Mouse (Mus musculus): ENCODE results near the gene Ceacam16. TPM values are rescaled to one million over a fixed set of nuclear protein-coding genes. Genes with fewer than 3 reads are reported as not detected.

Gene Ceacam16
- polyA plus RNA-seq, 1 experiment: 1.3 TPM

GRCm38 (mm10) chr7:19831837-19832236 is 29.3 kb downstream of the Ceacam16 start:
- H3K27ac ChIP-seq (ENCODE audit: insufficient read depth, low read depth, low read length): peak overlapping the region; percentile 80
- peaks cover 41% of the 10 kb centered on the region for H3K4me1 ChIP-seq (ENCODE audit: control insufficient read depth, insufficient read depth, insufficient read length, low read length)
- WGBS: 19% methylated on average over 9 of the region's 9 CpGs
- H3K4me3 ChIP-seq (ENCODE audit: low read depth, low read length): 0 out of 2 replicates have a peak overlapping the region, but pooled peaks have one; percentile 3
- no peaks in the 10 kb centered on the region for H3K27me3 ChIP-seq (ENCODE audit: control insufficient read depth, insufficient read depth, low read length)
- no peak for TF ChIP-seq CTCF (IDR thresholded peaks at IDR 0.05; ENCODE audit: extremely low read depth, insufficient read length, insufficient replicate concordance, low read depth, low read length)
- TF ChIP-seq POLR2A (IDR thresholded peaks at IDR 0.05; ENCODE audit: low read depth, low read length): 0 out of 2 replicates have a peak, but pooled peaks have one; percentile 23
- H3K36me3 ChIP-seq (ENCODE audit: control insufficient read depth, insufficient read depth, low read length): no peaks in the 10 kb centered on the region

GRCm38 (mm10) chr7:19830682-19831156 is 30.4 kb downstream of the Ceacam16 start:
- H3K4me1 ChIP-seq (ENCODE audit: control insufficient read depth, insufficient read depth, insufficient read length, low read length): peaks cover 40% of the 10 kb centered on the region
- no peaks in the 10 kb centered on the region for H3K36me3 ChIP-seq (ENCODE audit: control insufficient read depth, insufficient read depth, low read length)
- H3K4me3 ChIP-seq (ENCODE audit: low read depth, low read length): peak overlapping the region; percentile 7; the same call in 1 of the 2 replicates
- WGBS: 5% methylated on average over 13 of the region's 13 CpGs
- TF ChIP-seq CTCF (IDR thresholded peaks at IDR 0.05; ENCODE audit: extremely low read depth, insufficient read length, insufficient replicate concordance, low read depth, low read length) (no peak), POLR2A (IDR thresholded peaks at IDR 0.05; ENCODE audit: low read depth, low read length) (peak; percentile 43; the same call in 1 of the 2 replicates)
- peak overlapping the region; percentile 81 for H3K27ac ChIP-seq (ENCODE audit: insufficient read depth, low read depth, low read length)
- no peaks in the 10 kb centered on the region for H3K27me3 ChIP-seq (ENCODE audit: control insufficient read depth, insufficient read depth, low read length)

DNA sequence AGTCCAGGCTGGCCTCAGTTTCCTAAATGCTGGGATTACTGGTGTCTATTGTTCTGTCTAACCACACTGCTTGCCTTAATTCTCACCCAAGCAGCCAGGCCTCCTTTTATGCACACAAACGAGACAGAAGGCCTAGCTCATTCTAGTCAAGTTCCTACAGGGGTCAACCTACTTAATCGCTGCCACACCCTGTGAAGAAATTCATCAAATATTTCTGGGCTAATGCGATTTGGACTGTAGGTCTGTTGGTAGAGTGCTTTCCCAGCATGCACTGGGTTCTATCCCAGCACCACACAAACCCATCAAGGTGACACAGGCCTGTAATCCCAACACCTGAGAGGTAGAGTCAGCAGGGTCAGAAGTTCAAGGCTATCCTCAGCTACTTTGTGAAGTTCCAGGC is 31.4 kb downstream of the Ceacam16 start:
- Histone ChIP-seq H3K27me3 (ENCODE audit: control insufficient read depth, insufficient read depth, low read length) (no peaks in the 10 kb centered on the region), H3K4me1 (ENCODE audit: control insufficient read depth, insufficient read depth, insufficient read length, low read length) (peaks cover 47% of the 10 kb centered on the region), H3K4me3 (ENCODE audit: low read depth, low read length) (no peak overlapping the region), H3K36me3 (ENCODE audit: control insufficient read depth, insufficient read depth, low read length) (no peaks in the 10 kb centered on the region), H3K27ac (ENCODE audit: insufficient read depth, low read depth, low read length) (peak overlapping the region; percentile 81; the same call in 1 of the 2 replicates)
- 76% methylated on average over 3 of the region's 3 CpGs for WGBS
- TF ChIP-seq POLR2A (IDR thresholded peaks at IDR 0.05; ENCODE audit: low read depth, low read length) (no peak), CTCF (IDR thresholded peaks at IDR 0.05; ENCODE audit: extremely low read depth, insufficient read length, insufficient replicate concordance, low read depth, low read length) (no peak)

GRCm38 (mm10) chr7:19826756-19827155 is 34.3 kb downstream of the Ceacam16 start:
- H3K27me3 ChIP-seq (ENCODE audit: control insufficient read depth, insufficient read depth, low read length): no peaks in the 10 kb centered on the region
- H3K4me1 ChIP-seq (ENCODE audit: control insufficient read depth, insufficient read depth, insufficient read length, low read length): peaks cover 53% of the 10 kb centered on the region
- H3K4me3 ChIP-seq (ENCODE audit: low read depth, low read length): no peak overlapping the region
- 28% methylated on average over 6 of the region's 6 CpGs for WGBS
- TF ChIP-seq CTCF (IDR thresholded peaks at IDR 0.05; ENCODE audit: extremely low read depth, insufficient read length, insufficient replicate concordance, low read depth, low read length) (no peak), POLR2A (IDR thresholded peaks at IDR 0.05; ENCODE audit: low read depth, low read length) (no peak)
- peak overlapping the region; percentile 36 for H3K27ac ChIP-seq (ENCODE audit: insufficient read depth, low read depth, low read length)
- no peaks in the 10 kb centered on the region for H3K36me3 ChIP-seq (ENCODE audit: control insufficient read depth, insufficient read depth, low read length)

GRCm38 (mm10) chr7:19824182-19824973 is 36.7 kb downstream of the Ceacam16 start:
- peaks cover 36% of the 10 kb centered on the region for H3K4me1 ChIP-seq (ENCODE audit: control insufficient read depth, insufficient read depth, insufficient read length, low read length)
- peaks cover 7% of the 10 kb centered on the region for H3K36me3 ChIP-seq (ENCODE audit: control insufficient read depth, insufficient read depth, low read length)
- TF ChIP-seq POLR2A (IDR thresholded peaks at IDR 0.05; ENCODE audit: low read depth, low read length) (no peak; the same call in 1 of the 2 replicates), CTCF (IDR thresholded peaks at IDR 0.05; ENCODE audit: extremely low read depth, insufficient read length, insufficient replicate concordance, low read depth, low read length) (0 out of 2 replicates have a peak, but pooled peaks have one; percentile 16)
- WGBS: 9% methylated on average over 26 of the region's 26 CpGs
- H3K27me3 ChIP-seq (ENCODE audit: control insufficient read depth, insufficient read depth, low read length): no peaks in the 10 kb centered on the region
- H3K27ac ChIP-seq (ENCODE audit: insufficient read depth, low read depth, low read length): peak overlapping the region; percentile 100
- H3K4me3 ChIP-seq (ENCODE audit: low read depth, low read length): peak overlapping the region; percentile 48

- Histone ChIP-seq H3K4me1 (ENCODE audit: control insufficient read depth, insufficient read depth, insufficient read length, low read length) (peaks cover 44% of the 10 kb centered on the region), H3K27ac (ENCODE audit: insufficient read depth, low read depth, low read length) (peak overlapping the region; percentile 97), H3K36me3 (ENCODE audit: control insufficient read depth, insufficient read depth, low read length) (peaks cover 10% of the 10 kb centered on the region), H3K27me3 (ENCODE audit: control insufficient read depth, insufficient read depth, low read length) (no peaks in the 10 kb centered on the region), H3K4me3 (ENCODE audit: low read depth, low read length) (peak overlapping the region; percentile 7; the same call in 1 of the 2 replicates)
- WGBS: 13% methylated on average over 16 of the region's 16 CpGs
- TF ChIP-seq CTCF (IDR thresholded peaks at IDR 0.05; ENCODE audit: extremely low read depth, insufficient read length, insufficient replicate concordance, low read depth, low read length) (no peak), POLR2A (IDR thresholded peaks at IDR 0.05; ENCODE audit: low read depth, low read length) (no peak)
Observed at GRCm38 (mm10) chr7:19823256-19824181, 37.6 kb downstream of the Ceacam16 start.
